ENCODE assay signal across 16 mouse cellular contexts in genomic region chr8:109187617-109188016, GRCm38 (mm10).
DNase-seq lines count a peak whose midpoint lies in the region; ATAC-seq lines count a peak whose summit lies in the region.
"Had no signal": no experiment of that assay in that cellular context is flagged by ENCODE, and none has a peak within 500 bp of the region (broad histone marks: within the 10 kb centered on the region; RNA-seq: fewer than 3 reads in every experiment).

No protein-coding gene starts in this region.

- no peak overlapping the region for H3K4me3 ChIP-seq in neural tube, embryonic 11.5 days (ENCODE audit: low read depth, low read length)
- no peak overlapping the region for H3K4me3 ChIP-seq in hindbrain, embryonic 13.5 days
- no peak overlapping the region for H3K4me3 ChIP-seq in midbrain, embryonic 15.5 days
- H3K4me3 ChIP-seq in heart, embryonic 10.5 days = no peak overlapping the region

- WGBS in neural tube, embryonic 11.5 days = 63% methylated on average over 7 of the region's 7 CpGs
- 61% methylated on average over 7 of the region's 7 CpGs for WGBS in hindbrain, embryonic 13.5 days
- 27% methylated on average over 7 of the region's 7 CpGs for WGBS in midbrain, embryonic 15.5 days
- WGBS in heart, embryonic 10.5 days = 85% methylated on average over 7 of the region's 7 CpGs

- H3K9ac ChIP-seq in neural tube, embryonic 11.5 days (ENCODE audit: low read length) = no peak overlapping the region
- H3K9ac ChIP-seq in hindbrain, embryonic 13.5 days = peak overlapping the region; percentile 6; the same call in 1 of the 2 replicates
- peak overlapping the region; percentile 37; the same call in 1 of the 2 replicates for H3K9ac ChIP-seq in midbrain, embryonic 15.5 days
- H3K9ac ChIP-seq: lung, embryonic 14.5 days had no signal

- no peak overlapping the region for H3K4me2 ChIP-seq in neural tube, embryonic 11.5 days (ENCODE audit: low read depth)
- 0 out of 2 replicates have a peak overlapping the region, but pooled peaks have one; percentile 0 for H3K4me2 ChIP-seq in hindbrain, embryonic 13.5 days
- peak overlapping the region; percentile 29; the same call in 1 of the 2 replicates for H3K4me2 ChIP-seq in midbrain, embryonic 15.5 days
- H3K4me2 ChIP-seq: liver, embryonic 11.5 days; lung, embryonic 14.5 days had no signal

- DNase-seq in neural tube, embryonic 11.5 days (ENCODE audit: low spot score) = no peak
- DNase-seq in neural tube, embryonic 10.5 days (ENCODE audit: extremely low spot score, low spot score) = no peak
- no peak for DNase-seq in heart, embryonic 10.5 days (ENCODE audit: low spot score)
- DNase-seq in layer of hippocampus, postnatal 14 days (ENCODE audit: low spot score in 2 of 2) = no peak
- DNase-seq in thymus, postnatal 14 days = no peak
- DNase-seq in liver = no peak
- DNase-seq: adrenal gland, postnatal 36 days; cerebellum, postnatal 10 days; heart, postnatal 10 days; lung, embryonic 14.5 days; thymus, adult 18-20 months had no signal

- peaks cover 5% of the 10 kb centered on the region for H3K4me1 ChIP-seq in neural tube, embryonic 11.5 days (ENCODE audit: control insufficient read depth, insufficient read depth, low read length)
- H3K4me1 ChIP-seq in hindbrain, embryonic 13.5 days (replicated peaks) = peaks cover 34% of the 10 kb centered on the region
- H3K4me1 ChIP-seq in midbrain, embryonic 15.5 days = peaks cover 40% of the 10 kb centered on the region
- H3K4me1 ChIP-seq in heart, embryonic 10.5 days = peaks cover 4% of the 10 kb centered on the region; the same call in 1 of the 2 replicates

- peak overlapping the region; percentile 35; the same call in 1 of the 2 replicates for H3K27ac ChIP-seq in neural tube, embryonic 11.5 days (ENCODE audit: low read depth, low read length)
- H3K27ac ChIP-seq in hindbrain, embryonic 13.5 days = peak overlapping the region; percentile 74
- peak overlapping the region; percentile 84 for H3K27ac ChIP-seq in midbrain, embryonic 15.5 days
- no peak overlapping the region for H3K27ac ChIP-seq in heart, embryonic 10.5 days
- H3K27ac ChIP-seq: macrophage had no signal

- no peaks in the 10 kb centered on the region for H3K9me3 ChIP-seq in neural tube, embryonic 11.5 days (ENCODE audit: control insufficient read depth, low read length)
- H3K9me3 ChIP-seq in hindbrain, embryonic 13.5 days = no peaks in the 10 kb centered on the region
- H3K9me3 ChIP-seq in midbrain, embryonic 15.5 days = no peaks in the 10 kb centered on the region
- H3K9me3 ChIP-seq in heart, embryonic 10.5 days = no peaks in the 10 kb centered on the region

- H3K36me3 ChIP-seq in neural tube, embryonic 11.5 days (ENCODE audit: control insufficient read depth, insufficient read depth, low read length) = no peaks in the 10 kb centered on the region
- H3K36me3 ChIP-seq in hindbrain, embryonic 13.5 days = no peaks in the 10 kb centered on the region
- no peaks in the 10 kb centered on the region for H3K36me3 ChIP-seq in midbrain, embryonic 15.5 days (replicated peaks)
- no peaks in the 10 kb centered on the region for H3K36me3 ChIP-seq in heart, embryonic 10.5 days

- H3K27me3 ChIP-seq in neural tube, embryonic 11.5 days (ENCODE audit: control insufficient read depth, insufficient read depth, low read length) = no peaks in the 10 kb centered on the region
- H3K27me3 ChIP-seq in hindbrain, embryonic 13.5 days = no peaks in the 10 kb centered on the region
- no peaks in the 10 kb centered on the region for H3K27me3 ChIP-seq in midbrain, embryonic 15.5 days (replicated peaks)
- H3K27me3 ChIP-seq in heart, embryonic 10.5 days (ENCODE audit: insufficient read depth, poor library complexity, severe bottlenecking) = no peaks in the 10 kb centered on the region

- ATAC-seq in neural tube, embryonic 11.5 days (ENCODE audit: insufficient read depth, low FRiP score, low TSS enrichment) = no peak
- ATAC-seq in hindbrain, embryonic 13.5 days (ENCODE audit: low FRiP score) = no peak
- ATAC-seq in midbrain, embryonic 15.5 days (replicated peaks) = peak; percentile 84
- ATAC-seq: intestine, embryonic 16.5 days had no signal
